Mouse (Mus musculus) frontal cortex, postnatal 36 days (tissue): ENCODE results near the gene Tesk1.
"Not testable (repeated sequence)": the region's sequence is repeated elsewhere in the genome, so short reads cannot be mapped to it uniquely, and the experiment has no call there.

Source experiments
- DNase-seq, 2 experiments: peaks; one replicate each; pipeline ENCODE4 v3.0.0; 2022; ENCODE audit warnings: low spot score in 2 of 2

Gene Tesk1

GRCm38 (mm10) chr4:43454041-43454836 is 12.5 kb downstream of the Tesk1 start, which contains the start of gene Cd72:
Cd72 (minus strand) TSS chr4:43454628.
- DNase-seq, result no peak

- DNase-seq, result no peak
Measured at GRCm38 (mm10) chr4:43456470-43456869, 14.7 kb downstream of the Tesk1 start.

- no peak for DNase-seq
Measured at GRCm38 (mm10) chr4:43457124-43457523, 15.4 kb downstream of the Tesk1 start.

GRCm38 (mm10) chr4:43463102-43463501 is 21.4 kb downstream of the Tesk1 start:
- DNase-seq, result no peak

GRCm38 (mm10) chr4:43465935-43466334 is 24.2 kb downstream of the Tesk1 start:
- no peak for DNase-seq

- DNase-seq, result no peak
Measured at GRCm38 (mm10) chr4:43466872-43467271, 25.1 kb downstream of the Tesk1 start.

GRCm38 (mm10) chr4:43470301-43470700 is 28.6 kb downstream of the Tesk1 start:
- DNase-seq, result no peak

GRCm38 (mm10) chr4:43473636-43474035 is 31.9 kb downstream of the Tesk1 start:
- no peak for DNase-seq

- DNase-seq, result no peak
Measured at GRCm38 (mm10) chr4:43476604-43477003, 34.9 kb downstream of the Tesk1 start.

GRCm38 (mm10) chr4:43477857-43478533 is 36.3 kb downstream of the Tesk1 start:
- DNase-seq, result peak; percentile 81 to 88

GRCm38 (mm10) chr4:43478534-43478858 is 36.8 kb downstream of the Tesk1 start:
- no peak for DNase-seq

- DNase-seq, result no peak
Measured at GRCm38 (mm10) chr4:43478906-43479832, 37.4 kb downstream of the Tesk1 start.

- no peak for DNase-seq
Measured at GRCm38 (mm10) chr4:43480985-43481384, 39.2 kb downstream of the Tesk1 start.

GRCm38 (mm10) chr4:43481894-43482456 is 40.2 kb downstream of the Tesk1 start:
- no peak for DNase-seq

GRCm38 (mm10) chr4:43482591-43482990 is 40.9 kb downstream of the Tesk1 start:
- DNase-seq, result no peak

- no peak for DNase-seq
Measured at GRCm38 (mm10) chr4:43483535-43484091, 41.9 kb downstream of the Tesk1 start, which contains the start of gene Sit1. Sit1 (minus strand) TSS chr4:43483734.

GRCm38 (mm10) chr4:43485666-43486065 is 43.9 kb downstream of the Tesk1 start:
- not testable (repeated sequence) for DNase-seq

GRCm38 (mm10) chr4:43489611-43490010 is 47.9 kb downstream of the Tesk1 start:
- no peak for DNase-seq

- DNase-seq, result no peak
Measured at GRCm38 (mm10) chr4:43490801-43491200, 49.1 kb downstream of the Tesk1 start.

GRCm38 (mm10) chr4:43492101-43492820 is 50.5 kb downstream of the Tesk1 start:
- DNase-seq, result no peak

- DNase-seq, result peak; percentile 93 to 95
Measured at GRCm38 (mm10) chr4:43492821-43493185, 51.1 kb downstream of the Tesk1 start, which contains the start of gene Ccdc107. Ccdc107 (plus strand) TSS chr4:43492900.
